Comparison of ENCODE assay signal across 9 mouse cellular contexts in genomic region chr3:87972203-87972664, GRCm38 (mm10). TPM values are rescaled to one million over a fixed set of nuclear protein-coding genes. Genes with fewer than 3 reads are reported as not detected.
DNase-seq lines count a peak whose midpoint lies in the region; ATAC-seq and TF ChIP-seq lines count a peak whose summit lies in the region.
"Had no signal": no experiment of that assay in that cellular context is flagged by ENCODE, and none has a peak within 500 bp of the region (broad histone marks: within the 10 kb centered on the region; RNA-seq: fewer than 3 reads in every experiment).

No protein-coding gene starts in this region.

- intact Hi-C loops in left cerebral cortex, postnatal 36 days (cut with DNase I), result no loop called here

- 6% methylated on average over 8 of the region's 8 CpGs for WGBS in forebrain, embryonic 11.5 days
- WGBS in limb, embryonic 14.5 days, result 10% methylated on average over 8 of the region's 8 CpGs
- WGBS in small intestine, adult 2 months, result 52% methylated on average over 8 of the region's 8 CpGs

- no peaks in the 10 kb centered on the region for H3K9me3 ChIP-seq in forebrain, embryonic 11.5 days (ENCODE audit: control insufficient read depth, low read length)
- no peaks in the 10 kb centered on the region for H3K9me3 ChIP-seq in limb, embryonic 14.5 days (ENCODE audit: control insufficient read depth, low read length)

- no peak for DNase-seq in layer of hippocampus, adult 2 months (ENCODE audit: low spot score in 2 of 2)
- DNase-seq in layer of hippocampus, postnatal 25 days (ENCODE audit: extremely low spot score in 1 of 2, low spot score in 1 of 2), result no peak
- peak; percentile 68 for DNase-seq in forebrain, embryonic 11.5 days (ENCODE audit: low spot score)
- no peak for DNase-seq in limb, embryonic 14.5 days (ENCODE audit: low spot score)
- DNase-seq in adrenal gland, adult 18-20 months (ENCODE audit: low spot score in 2 of 2), result no peak
- DNase-seq in left cerebral cortex, postnatal 36 days (ENCODE audit: low spot score in 2 of 2), result no peak
- DNase-seq in cerebellum, adult 18-20 months, result no peak

- peak overlapping the region; percentile 85 for H3K4me2 ChIP-seq in forebrain, embryonic 11.5 days (ENCODE audit: low read depth, low read length, severe bottlenecking)
- H3K4me2 ChIP-seq in limb, embryonic 14.5 days (replicated peaks; ENCODE audit: low read depth, low read length, severe bottlenecking), result peak overlapping the region; percentile 92

- H3K36me3 ChIP-seq in forebrain, embryonic 11.5 days (ENCODE audit: control insufficient read depth, insufficient read depth, low read length), result peaks cover 16% of the 10 kb centered on the region
- no peaks in the 10 kb centered on the region for H3K36me3 ChIP-seq in limb, embryonic 14.5 days (ENCODE audit: control insufficient read depth, insufficient read depth, low read length)
- H3K36me3 ChIP-seq in small intestine, adult 2 months (ENCODE audit: control insufficient read depth, insufficient read depth, low read length), result no peaks in the 10 kb centered on the region

- H3K9ac ChIP-seq in forebrain, embryonic 11.5 days (ENCODE audit: low read length), result peak overlapping the region; percentile 95
- H3K9ac ChIP-seq in limb, embryonic 14.5 days (ENCODE audit: low read depth, low read length, severe bottlenecking), result peak overlapping the region; percentile 17; the same call in 1 of the 2 replicates

- H3K4me3 ChIP-seq in layer of hippocampus, adult 2 months, result peak overlapping the region; percentile 49
- H3K4me3 ChIP-seq in forebrain, embryonic 11.5 days (ENCODE audit: low read depth, low read length), result peak overlapping the region; percentile 90
- H3K4me3 ChIP-seq in limb, embryonic 14.5 days (replicated peaks; ENCODE audit: low read length), result peak overlapping the region; percentile 48
- peak overlapping the region; percentile 61 for H3K4me3 ChIP-seq in small intestine, adult 2 months (ENCODE audit: low read depth, low read length)

- TF ChIP-seq CTCF in layer of hippocampus, adult 2 months (conservative IDR thresholded peaks at IDR 0.05), result no peak
- TF ChIP-seq CTCF in small intestine, adult 2 months (IDR thresholded peaks at IDR 0.05; ENCODE audit: extremely low read depth, insufficient read length, insufficient replicate concordance, low read depth, low read length), result no peak

- no peak for TF ChIP-seq POLR2A in limb, embryonic 14.5 days (IDR thresholded peaks at IDR 0.05; ENCODE audit: borderline replicate concordance, extremely low read depth, insufficient read depth, insufficient read length)
- no peak for TF ChIP-seq POLR2A in small intestine, adult 2 months (IDR thresholded peaks at IDR 0.05; ENCODE audit: low read depth, low read length)

- 0 out of 2 replicates have a peak overlapping the region, but pooled peaks have one; percentile 67 for H3K27ac ChIP-seq in layer of hippocampus, adult 2 months
- H3K27ac ChIP-seq in forebrain, embryonic 11.5 days (ENCODE audit: low read depth, low read length), result peak overlapping the region; percentile 99
- no peak overlapping the region for H3K27ac ChIP-seq in limb, embryonic 14.5 days (replicated peaks; ENCODE audit: low read depth, low read length)
- no peak overlapping the region for H3K27ac ChIP-seq in small intestine, adult 2 months (ENCODE audit: insufficient read depth, low read depth, low read length)

- ATAC-seq in forebrain, embryonic 11.5 days (replicated peaks; ENCODE audit: low FRiP score), result 0 out of 2 replicates have a peak, but pooled peaks have one; percentile 0
- peak; percentile 38 for ATAC-seq in limb, embryonic 14.5 days (ENCODE audit: low FRiP score, low read depth)

- peaks cover 22% of the 10 kb centered on the region; the same call in 1 of the 2 replicates for H3K4me1 ChIP-seq in forebrain, embryonic 11.5 days (replicated peaks; ENCODE audit: control insufficient read depth, insufficient read depth, low read length)
- peaks cover 27% of the 10 kb centered on the region for H3K4me1 ChIP-seq in limb, embryonic 14.5 days (ENCODE audit: control insufficient read depth, insufficient read depth, low read length)
- peaks cover 8% of the 10 kb centered on the region for H3K4me1 ChIP-seq in small intestine, adult 2 months (ENCODE audit: control insufficient read depth, insufficient read depth, insufficient read length, low read length)

- H3K27me3 ChIP-seq in forebrain, embryonic 11.5 days (ENCODE audit: control insufficient read depth, insufficient read depth, low read length), result no peaks in the 10 kb centered on the region
- H3K27me3 ChIP-seq in limb, embryonic 14.5 days (ENCODE audit: control insufficient read depth, insufficient read depth, low read length), result peaks cover 26% of the 10 kb centered on the region
- peaks cover 28% of the 10 kb centered on the region for H3K27me3 ChIP-seq in small intestine, adult 2 months (ENCODE audit: control insufficient read depth, insufficient read depth, low read length)

RNA-seq across cellular contexts. Expression of gene Nes, which starts 1.4 kb away (rescaled TPM):
- 1 to 10 TPM; 4.0 to 4.8 TPM for total RNA-seq in layer of hippocampus, adult 2 months (2021)
- 1 to 10 TPM; 4.6 to 5.5 TPM for total RNA-seq in layer of hippocampus, postnatal 25 days (2021)
- polyA plus RNA-seq in forebrain, embryonic 11.5 days (2014; fragmentation: Nextera tagmentation; extraction: Ambion mirVana), result 92.0 and 99.9 TPM in 2 replicates
- polyA plus RNA-seq in limb, embryonic 14.5 days (2012; rRNA removed), result 28.4 and 36.0 TPM in 2 replicates
- polyA plus RNA-seq in limb, embryonic 14.5 days (2014; fragmentation: Nextera tagmentation; extraction: Ambion mirVana), result 24.5 and 28.7 TPM in 2 replicates
- polyA plus RNA-seq in small intestine, adult 2 months (2012; rRNA removed), result 2.6 and 5.0 TPM in 2 replicates
- total RNA-seq in adrenal gland, adult 18-20 months (2021), result 10 to 100 TPM in 1 of 2 experiments, 1 to 10 TPM in 1; 5.9 to 19.4 TPM
- 1 to 10 TPM; 4.6 to 6.2 TPM for total RNA-seq in left cerebral cortex, postnatal 36 days (2021)

RNA-seq across cellular contexts. Expression of gene Crabp2, which starts 23.8 kb away (rescaled TPM):
- total RNA-seq in layer of hippocampus, adult 2 months (2021), result 1 to 10 TPM; 1.6 to 3.7 TPM
- total RNA-seq in layer of hippocampus, postnatal 25 days (2021), result 1 to 10 TPM; 2.2 to 2.3 TPM
- polyA plus RNA-seq in forebrain, embryonic 11.5 days (2014; fragmentation: Nextera tagmentation; extraction: Ambion mirVana), result 409 and 417 TPM in 2 replicates
- polyA plus RNA-seq in limb, embryonic 14.5 days (2012; rRNA removed), result 176 and 192 TPM in 2 replicates
- 267 and 331 TPM in 2 replicates for polyA plus RNA-seq in limb, embryonic 14.5 days (2014; fragmentation: Nextera tagmentation; extraction: Ambion mirVana)
- 0.10 TPM in 1 of 2 replicates, not detected in the other for polyA plus RNA-seq in small intestine, adult 2 months (2012; rRNA removed)
- under 1 TPM in 1 of 2 experiments, not detected in 1; 0.33 TPM for total RNA-seq in adrenal gland, adult 18-20 months (2021)
- 1 to 10 TPM; 3.4 to 6.0 TPM for total RNA-seq in left cerebral cortex, postnatal 36 days (2021)
- total RNA-seq: liver, adult 2 months had no signal
- polyA plus RNA-seq: liver, adult 2 months had no signal

RNA-seq across cellular contexts. Expression of gene Bcan, which starts 27.8 kb away (rescaled TPM):
- total RNA-seq in layer of hippocampus, adult 2 months (2021), result 100 to 1,000 TPM; 309 to 328 TPM
- total RNA-seq in layer of hippocampus, postnatal 25 days (2021), result 100 to 1,000 TPM; 329 to 388 TPM
- 0.52 and 0.72 TPM in 2 replicates for polyA plus RNA-seq in forebrain, embryonic 11.5 days (2014; fragmentation: Nextera tagmentation; extraction: Ambion mirVana)
- 1.6 and 1.8 TPM in 2 replicates for polyA plus RNA-seq in limb, embryonic 14.5 days (2012; rRNA removed)
- polyA plus RNA-seq in limb, embryonic 14.5 days (2014; fragmentation: Nextera tagmentation; extraction: Ambion mirVana), result 0.39 and 0.41 TPM in 2 replicates
- polyA plus RNA-seq in small intestine, adult 2 months (2012; rRNA removed), result 0.04 and 0.24 TPM in 2 replicates
- 10 to 100 TPM; 62.7 to 74.9 TPM for total RNA-seq in adrenal gland, adult 18-20 months (2021)
- 100 to 1,000 TPM; 251 to 278 TPM for total RNA-seq in left cerebral cortex, postnatal 36 days (2021)
- total RNA-seq: liver, adult 2 months had no signal
- polyA plus RNA-seq: liver, adult 2 months had no signal

RNA-seq across cellular contexts. Expression of gene Rrnad1, which starts 41.7 kb away (rescaled TPM):
- total RNA-seq in layer of hippocampus, adult 2 months (2021), result 10 to 100 TPM; 24.7 to 27.4 TPM
- 10 to 100 TPM; 17.9 to 22.5 TPM for total RNA-seq in layer of hippocampus, postnatal 25 days (2021)
- polyA plus RNA-seq in forebrain, embryonic 11.5 days (2014; fragmentation: Nextera tagmentation; extraction: Ambion mirVana), result 22.2 and 23.2 TPM in 2 replicates
- 53.6 and 61.8 TPM in 2 replicates for polyA plus RNA-seq in limb, embryonic 14.5 days (2012; rRNA removed)
- 15.6 and 18.7 TPM in 2 replicates for polyA plus RNA-seq in limb, embryonic 14.5 days (2014; fragmentation: Nextera tagmentation; extraction: Ambion mirVana)
- 12.5 and 17.3 TPM in 2 replicates for polyA plus RNA-seq in small intestine, adult 2 months (2012; rRNA removed)
- 10 to 100 TPM; 14.7 to 21.9 TPM for total RNA-seq in adrenal gland, adult 18-20 months (2021)
- total RNA-seq in left cerebral cortex, postnatal 36 days (2021), result 10 to 100 TPM; 16.4 to 23.9 TPM

RNA-seq across cellular contexts. Expression of gene Isg20l2, which starts 42.1 kb away (rescaled TPM):
- 10 to 100 TPM; 14.2 to 15.8 TPM for total RNA-seq in layer of hippocampus, adult 2 months (2021)
- 10 to 100 TPM; 14.7 to 17.1 TPM for total RNA-seq in layer of hippocampus, postnatal 25 days (2021)
- 73.9 and 78.7 TPM in 2 replicates for polyA plus RNA-seq in forebrain, embryonic 11.5 days (2014; fragmentation: Nextera tagmentation; extraction: Ambion mirVana)
- polyA plus RNA-seq in limb, embryonic 14.5 days (2012; rRNA removed), result 35.7 and 39.7 TPM in 2 replicates
- polyA plus RNA-seq in limb, embryonic 14.5 days (2014; fragmentation: Nextera tagmentation; extraction: Ambion mirVana), result 26.7 and 27.0 TPM in 2 replicates
- polyA plus RNA-seq in small intestine, adult 2 months (2012; rRNA removed), result 3.9 and 7.0 TPM in 2 replicates
- total RNA-seq in adrenal gland, adult 18-20 months (2021), result 10 to 100 TPM; 19.4 to 20.6 TPM
- total RNA-seq in left cerebral cortex, postnatal 36 days (2021), result 10 to 100 TPM; 12.9 to 14.3 TPM

Comparison
In these comparisons a context has a peak if more than half of its experiments do, and no peak if none do; other contexts are left out.
1. H3K27ac ChIP-seq: peak in layer of hippocampus, adult 2 months (single experiment) and forebrain, embryonic 11.5 days (single experiment); none in limb, embryonic 14.5 days (single experiment) and small intestine, adult 2 months (single experiment).
2. Peak in every context shown above with its lines, with median percentiles within 50 percentile points of each other: H3K4me3 ChIP-seq.